Mouse (Mus musculus) lung, embryonic 16.5 days (tissue): ENCODE results near the gene Ltbr. TPM values are rescaled to one million over a fixed set of nuclear protein-coding genes. Genes with fewer than 3 reads are reported as not detected.

Experiments
- ATAC-seq: fragments of 200-750 bp; cut with Nextera tagmentation; 2 replicates; pipeline ENCODE4 v1.8.0; 2017; ENCODE audit warnings: low read depth, mild to moderate bottlenecking, moderate library complexity
- H3K27ac ChIP-seq: fragments of 300-500 bp; sonication (generic); 2 replicates; pipeline ENCODE4 v1.5.1; 2014; ENCODE audit warnings: mild to moderate bottlenecking, control low read depth, low read length
- H3K27me3 ChIP-seq: fragments of 300-500 bp; sonication (generic); 2 replicates; pipeline ENCODE4 v1.6.1; 2014; ENCODE audit warnings: low read depth, low read length, mixed read lengths; ENCODE audit not compliant: control insufficient read depth, insufficient read depth
- H3K36me3 ChIP-seq: fragments of 300-500 bp; sonication (generic); 2 replicates; pipeline ENCODE4 v1.6.1; 2014; ENCODE audit warnings: low read length; ENCODE audit not compliant: control insufficient read depth, insufficient read depth
- H3K4me1 ChIP-seq: fragments of 300-500 bp; sonication (generic); replicated peaks from 2 replicates; pipeline ENCODE4 v1.6.1; 2014; ENCODE audit warnings: low read length, mixed read lengths; ENCODE audit not compliant: control insufficient read depth, insufficient read depth
- H3K4me2 ChIP-seq: fragments of 300-500 bp; sonication (generic); 2 replicates; pipeline ENCODE4 v1.6.1; 2014; ENCODE audit warnings: low read depth, low read length, control low read depth
- H3K4me3 ChIP-seq: fragments of 300-500 bp; sonication (generic); 2 replicates; pipeline ENCODE4 v1.5.1; 2014; ENCODE audit warnings: mild to moderate bottlenecking, low read length, control low read depth
- H3K9ac ChIP-seq: fragments of 300-500 bp; sonication (generic); 2 replicates; pipeline ENCODE4 v1.6.1; 2014; ENCODE audit warnings: low read length, control low read depth
- H3K9me3 ChIP-seq: fragments of 300-500 bp; sonication (generic); 2 replicates; pipeline ENCODE4 v1.6.1; 2016; ENCODE audit warnings: low read length; ENCODE audit not compliant: control insufficient read depth
- WGBS: fragments of 180-500 bp; shearing (Covaris S2); extraction: QIAGEN DNeasy Blood & Tissue Kit; methylation state at CpG from one replicate; pipeline ENCODE4 v1.1.7; 2014; 5-methylcytosine and 5-hydroxymethylcytosine counted together
- polyA plus RNA-seq: library from polyadenylated mRNA; unstranded; fragments of >200 nt; fragmentation: Nextera tagmentation; extraction: Ambion mirVana; gene quantifications from 2 replicates; pipeline ENCODE4 v1.2.1, GENCODE M21; 2015

Gene Ltbr
- polyA plus RNA-seq, 1 experiment from 2014 or later = 91.1 TPM

DNA sequence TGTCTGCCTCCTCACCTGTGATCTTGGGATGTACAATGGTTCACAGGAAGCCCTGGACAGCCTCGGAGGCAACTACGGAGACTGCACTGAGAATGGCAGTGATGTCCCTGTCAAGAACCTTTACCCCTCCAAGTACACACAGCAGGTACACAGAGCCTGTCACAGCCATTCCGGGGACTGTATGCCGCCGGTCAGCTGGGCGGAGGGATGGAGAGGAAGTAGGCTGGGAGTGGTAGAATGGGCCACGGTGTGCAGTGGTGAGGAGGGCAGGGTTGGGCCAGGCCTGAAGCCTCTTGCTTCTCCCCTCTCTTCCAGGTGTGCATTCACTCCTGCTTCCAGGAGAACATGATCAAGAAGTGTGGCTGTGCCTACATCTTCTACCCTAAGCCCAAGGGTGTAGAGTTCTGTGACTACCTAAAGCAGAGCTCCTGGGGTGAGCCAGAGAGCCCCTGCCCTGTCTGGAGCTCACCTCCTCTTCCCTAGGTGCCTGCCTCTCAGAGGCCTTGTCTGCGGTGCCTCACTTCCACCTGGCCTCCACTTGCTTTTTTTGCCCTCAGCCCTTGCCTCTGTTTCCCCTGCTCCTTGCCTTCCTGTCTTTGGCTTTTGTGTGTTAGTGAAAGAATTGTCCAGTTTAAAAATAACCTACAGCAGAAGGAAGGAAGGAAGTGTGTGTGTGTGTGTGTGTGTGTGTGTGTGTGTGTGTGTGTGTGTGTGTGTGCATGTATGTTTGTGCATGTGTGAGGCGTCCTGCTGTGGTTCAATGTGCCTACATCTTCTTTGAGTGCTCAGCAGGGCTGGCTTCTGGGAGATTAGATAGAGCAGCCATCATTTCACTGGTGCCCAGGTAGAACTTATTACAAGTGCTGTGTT, 25.3 kb upstream of the Ltbr start:
- ATAC-seq = no peak
- no peak overlapping the region for H3K4me2 ChIP-seq
- no peak overlapping the region for H3K4me3 ChIP-seq
- H3K27ac ChIP-seq = peak overlapping the region; percentile 71
- H3K4me1 ChIP-seq = peaks cover 12% of the 10 kb centered on the region
- H3K9ac ChIP-seq = no peak overlapping the region
- no peaks in the 10 kb centered on the region for H3K27me3 ChIP-seq
- 58% methylated on average over 9 of the region's 9 CpGs for WGBS
- H3K36me3 ChIP-seq = no peaks in the 10 kb centered on the region
- no peaks in the 10 kb centered on the region for H3K9me3 ChIP-seq

DNA sequence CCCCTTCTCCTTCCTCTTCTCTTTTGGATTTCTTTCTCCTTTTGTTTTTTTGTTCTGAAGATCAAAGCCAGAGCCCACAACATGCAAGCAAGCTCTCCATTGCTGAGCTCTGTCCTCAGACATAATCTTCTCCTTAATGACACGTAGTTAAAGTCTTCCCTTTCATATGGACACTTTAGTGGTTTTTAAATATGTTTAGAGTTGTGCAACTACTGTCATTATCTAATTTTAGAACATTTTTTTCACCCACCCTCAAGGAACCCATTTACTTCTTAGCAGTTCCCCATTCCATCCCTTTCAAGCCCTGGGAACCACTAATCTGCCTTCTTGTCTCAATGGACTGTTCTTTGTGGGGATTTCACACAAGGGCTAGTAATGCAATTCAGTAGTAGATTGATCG, 20.7 kb upstream of the Ltbr start:
- Histone ChIP-seq H3K36me3 (no peaks in the 10 kb centered on the region), H3K4me3 (no peak overlapping the region), H3K9ac (no peak overlapping the region), H3K27me3 (no peaks in the 10 kb centered on the region), H3K9me3 (no peaks in the 10 kb centered on the region), H3K4me2 (no peak overlapping the region), H3K4me1 (peaks cover 11% of the 10 kb centered on the region; the same call in 1 of the 2 replicates), H3K27ac (peak overlapping the region; percentile 52)
- ATAC-seq = peak; percentile 7; the same call in 1 of the 2 replicates
- WGBS = 66% methylated on average over 2 of the region's 2 CpGs

DNA sequence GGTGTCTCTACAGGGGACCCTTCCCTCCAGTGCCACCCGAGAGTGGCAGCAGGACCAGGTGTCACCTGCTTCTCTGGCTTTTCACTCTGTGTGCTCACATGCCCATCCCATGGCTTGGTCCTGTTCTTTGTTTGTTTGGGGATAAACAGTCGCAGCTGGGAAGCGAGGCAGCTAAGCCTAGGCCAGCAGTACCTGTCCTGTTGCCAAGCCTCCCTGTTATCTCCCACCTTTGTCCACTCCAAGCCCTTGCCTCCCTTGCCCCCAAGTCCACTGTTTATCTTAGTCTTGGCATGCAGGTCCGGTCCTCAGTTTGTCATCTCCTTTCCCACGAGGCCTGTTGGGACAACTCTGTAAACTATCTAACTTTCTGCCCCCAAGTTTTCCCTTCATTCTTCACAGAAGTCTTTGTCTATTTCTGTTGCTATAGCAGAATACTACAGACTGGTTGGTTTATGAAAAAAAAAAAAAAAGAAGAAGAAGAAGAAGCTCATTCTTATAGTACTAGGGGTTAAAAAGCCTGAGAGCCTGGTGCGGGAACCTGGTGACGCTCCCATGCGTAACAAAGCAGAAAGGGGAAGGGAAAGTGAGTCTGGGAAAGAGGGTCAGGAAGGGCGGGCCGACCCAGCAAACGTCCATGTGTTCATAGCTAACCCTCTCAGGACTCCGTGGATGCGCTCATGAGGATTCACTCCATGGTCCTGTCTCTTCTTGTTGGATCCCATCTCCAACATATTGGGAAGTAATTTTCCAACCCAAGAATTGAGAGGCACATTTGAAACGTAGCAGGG, 19.6 kb upstream of the Ltbr start:
- peaks cover 11% of the 10 kb centered on the region; the same call in 1 of the 2 replicates for H3K4me1 ChIP-seq
- H3K4me2 ChIP-seq = no peak overlapping the region
- H3K9ac ChIP-seq = no peak overlapping the region
- no peaks in the 10 kb centered on the region for H3K9me3 ChIP-seq
- H3K27me3 ChIP-seq = no peaks in the 10 kb centered on the region
- no peak for ATAC-seq
- WGBS = 62% methylated on average over 14 of the region's 14 CpGs
- no peak overlapping the region for H3K4me3 ChIP-seq
- H3K27ac ChIP-seq = peak overlapping the region; percentile 52; the same call in 1 of the 2 replicates
- no peaks in the 10 kb centered on the region for H3K36me3 ChIP-seq

DNA sequence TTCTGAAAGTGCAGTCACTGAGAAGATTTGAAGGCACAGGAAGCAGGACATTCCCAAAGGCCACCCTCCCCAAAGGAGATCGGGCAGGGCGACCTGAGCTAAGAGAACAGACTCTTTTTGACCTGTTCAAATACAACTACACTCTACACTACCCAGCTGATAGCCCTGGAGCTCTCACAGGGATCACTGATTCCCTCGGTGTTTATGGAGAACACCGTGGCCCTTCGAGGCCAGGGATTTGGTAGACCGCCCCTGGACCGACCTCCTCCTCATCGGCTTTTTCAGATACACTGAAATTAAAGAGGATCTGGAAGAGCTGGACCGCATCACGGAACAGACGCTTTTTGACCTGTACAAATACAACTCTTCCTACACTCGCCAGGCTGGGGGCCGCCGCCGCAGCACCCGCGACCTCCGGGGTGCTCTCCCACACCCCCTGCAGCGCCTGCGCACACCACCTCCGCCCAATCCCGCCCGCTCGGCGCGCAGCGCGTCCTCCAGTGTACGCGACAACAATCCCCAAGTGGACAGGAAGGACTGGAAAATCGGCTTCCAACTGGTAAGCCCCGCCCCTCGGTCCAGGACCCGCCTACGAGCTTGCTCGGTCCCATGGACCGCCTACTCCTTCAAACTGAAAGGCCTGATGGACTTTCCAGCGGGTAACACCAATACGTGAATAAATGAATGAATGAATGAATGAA, 17.1 kb upstream of the Ltbr start:
- Histone ChIP-seq H3K9me3 (no peaks in the 10 kb centered on the region), H3K36me3 (no peaks in the 10 kb centered on the region), H3K27ac (peak overlapping the region; percentile 48; the same call in 1 of the 2 replicates), H3K4me3 (peak overlapping the region; percentile 57), H3K4me1 (peaks cover 11% of the 10 kb centered on the region; the same call in 1 of the 2 replicates), H3K9ac (peak overlapping the region; percentile 71), H3K4me2 (peak overlapping the region; percentile 65), H3K27me3 (no peaks in the 10 kb centered on the region)
- under 1% methylated on average over 39 of the region's 39 CpGs for WGBS
- peak; percentile 96 for ATAC-seq

GRCm38 (mm10) chr6:125328243-125328642, 14.6 kb upstream of the Ltbr start:
- H3K4me1 ChIP-seq = peaks cover 8% of the 10 kb centered on the region; the same call in 1 of the 2 replicates
- 73% methylated on average over 5 of the region's 5 CpGs for WGBS
- H3K27ac ChIP-seq = no peak overlapping the region
- H3K4me3 ChIP-seq = no peak overlapping the region
- no peak overlapping the region for H3K9ac ChIP-seq
- no peaks in the 10 kb centered on the region for H3K36me3 ChIP-seq
- H3K9me3 ChIP-seq = no peaks in the 10 kb centered on the region
- H3K27me3 ChIP-seq = no peaks in the 10 kb centered on the region
- ATAC-seq = no peak
- H3K4me2 ChIP-seq = no peak overlapping the region

- WGBS = 42% methylated on average over 6 of the region's 6 CpGs
- no peak overlapping the region for H3K9ac ChIP-seq
- H3K36me3 ChIP-seq = no peaks in the 10 kb centered on the region
- peaks cover 14% of the 10 kb centered on the region for H3K27me3 ChIP-seq
- H3K4me2 ChIP-seq = no peak overlapping the region
- H3K27ac ChIP-seq = no peak overlapping the region
- H3K4me3 ChIP-seq = no peak overlapping the region
- H3K4me1 ChIP-seq = peaks cover 13% of the 10 kb centered on the region; the same call in 1 of the 2 replicates
- no peaks in the 10 kb centered on the region for H3K9me3 ChIP-seq
- no peak for ATAC-seq
Observed at GRCm38 (mm10) chr6:125325337-125325736, 11.7 kb upstream of the Ltbr start.

DNA sequence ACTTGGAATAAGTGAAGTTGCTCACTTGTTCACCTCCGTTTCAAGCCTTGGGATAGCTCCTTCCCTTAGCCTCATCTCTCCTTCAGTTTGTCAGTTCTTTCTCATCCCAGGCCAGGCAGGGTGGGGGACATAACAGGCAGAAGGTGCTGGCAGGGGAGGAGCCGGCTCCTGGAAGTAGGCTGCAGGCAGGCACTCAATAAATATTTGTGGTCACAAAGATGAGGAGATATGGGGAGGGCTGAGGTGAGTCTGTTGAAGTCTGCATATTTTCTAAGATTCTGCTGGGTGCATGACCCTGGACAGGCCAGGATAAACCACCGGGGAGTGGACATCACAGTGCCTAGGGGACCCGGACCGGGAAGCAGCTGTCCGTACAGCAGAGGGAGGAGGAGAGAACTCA, 9.9 kb upstream of the Ltbr start:
- no peak; the same call in 1 of the 2 replicates for ATAC-seq
- Histone ChIP-seq H3K27me3 (peaks cover 14% of the 10 kb centered on the region), H3K4me3 (peak overlapping the region; percentile 4; the same call in 1 of the 2 replicates), H3K9me3 (no peaks in the 10 kb centered on the region), H3K36me3 (no peaks in the 10 kb centered on the region), H3K4me1 (peaks cover 23% of the 10 kb centered on the region), H3K4me2 (peak overlapping the region; percentile 23; the same call in 1 of the 2 replicates), H3K27ac (no peak overlapping the region), H3K9ac (no peak overlapping the region)
- 28% methylated on average over 6 of the region's 6 CpGs for WGBS

GRCm38 (mm10) chr6:125322794-125323193, 9.1 kb upstream of the Ltbr start:
- 38% methylated on average over 13 of the region's 13 CpGs for WGBS
- Histone ChIP-seq H3K9ac (no peak overlapping the region), H3K27ac (peak overlapping the region; percentile 65), H3K4me2 (peak overlapping the region; percentile 32), H3K4me3 (no peak overlapping the region; the same call in 1 of the 2 replicates), H3K27me3 (peaks cover 14% of the 10 kb centered on the region), H3K4me1 (peaks cover 23% of the 10 kb centered on the region), H3K36me3 (no peaks in the 10 kb centered on the region), H3K9me3 (no peaks in the 10 kb centered on the region)
- peak; percentile 48; the same call in 1 of the 2 replicates for ATAC-seq
